Mouse (Mus musculus): ENCODE measurements around the gene Wwc1. TPM values are rescaled to one million over a fixed set of nuclear protein-coding genes. Genes with fewer than 3 reads are reported as not detected.
A peak's percentile ranks its signal among the peaks of the same experiment; 100 is the strongest.
"Not testable (repeated sequence)": the region's sequence is repeated elsewhere in the genome, so short reads cannot be mapped to it uniquely, and the experiment has no call there.

Gene Wwc1
- polyA plus RNA-seq, 1 experiment: 3.5 TPM

DNA sequence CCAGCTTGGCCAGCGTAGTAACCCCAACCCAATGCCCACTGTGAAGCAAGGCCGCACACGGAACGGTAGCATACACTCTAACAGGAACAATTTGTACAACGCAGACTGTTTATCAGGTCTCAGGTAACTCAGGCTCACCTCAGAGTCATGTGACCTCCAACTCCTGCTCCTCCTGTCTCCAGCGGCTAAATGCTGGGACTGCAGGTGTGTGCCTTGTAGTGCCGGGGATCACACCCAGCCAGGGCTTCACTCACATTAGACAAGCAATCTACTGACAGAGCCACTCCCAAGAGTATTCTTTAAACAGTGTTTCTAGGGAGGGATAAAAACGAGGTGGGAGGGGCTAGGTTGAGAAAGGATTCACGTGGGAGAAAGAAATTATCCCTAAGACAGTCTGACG is 168.9 kb downstream of the Wwc1 start:
- H3K36me3 ChIP-seq (ENCODE audit: control insufficient read depth, insufficient read depth, low read length): peaks cover 64% of the 10 kb centered on the region
- no peak for TF ChIP-seq CTCF (IDR thresholded peaks at IDR 0.05; ENCODE audit: borderline replicate concordance, control insufficient read depth, extremely low read depth, insufficient read depth, low read length, poor library complexity)
- no peak for TF ChIP-seq POLR2A (IDR thresholded peaks at IDR 0.05; ENCODE audit: control insufficient read depth, extremely low read depth, insufficient read depth, low read length, poor library complexity)
- DNase-seq: no peak
- WGBS: 95% methylated on average over 10 of the region's 10 CpGs
- no peaks in the 10 kb centered on the region for H3K4me1 ChIP-seq (replicated peaks; ENCODE audit: control insufficient read depth, insufficient read depth, low read length)
- no peak overlapping the region for H3K27ac ChIP-seq (ENCODE audit: control insufficient read depth, insufficient read depth, low read length)
- H3K27me3 ChIP-seq (ENCODE audit: control insufficient read depth, insufficient read depth, low read length): no peaks in the 10 kb centered on the region
- no peak overlapping the region for H3K4me3 ChIP-seq (ENCODE audit: control insufficient read depth, insufficient read depth, low read length)

DNA sequence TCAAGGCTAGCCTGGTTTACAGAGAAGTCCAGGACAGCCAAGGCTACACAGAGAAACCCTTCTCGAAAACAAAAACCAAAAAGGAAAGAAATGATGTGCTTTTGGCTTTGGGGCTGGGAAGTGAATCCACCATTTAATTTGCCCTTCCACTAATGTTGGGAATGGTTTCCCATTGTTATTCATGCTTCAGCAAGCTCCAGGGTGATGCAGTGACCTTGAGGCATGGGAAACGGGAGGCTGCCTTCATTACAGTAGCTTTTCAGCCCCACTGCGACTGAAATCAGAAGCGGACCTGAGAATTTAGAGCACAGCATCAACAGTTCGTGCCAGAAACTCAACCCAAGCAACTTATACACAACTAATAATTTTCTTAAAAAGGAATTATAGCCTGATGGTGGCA is 179.0 kb downstream of the Wwc1 start:
- no peak for DNase-seq
- no peak overlapping the region for H3K27ac ChIP-seq (ENCODE audit: control insufficient read depth, insufficient read depth, low read length)
- no peak overlapping the region for H3K4me3 ChIP-seq (ENCODE audit: control insufficient read depth, insufficient read depth, low read length)
- peaks cover 11% of the 10 kb centered on the region; the same call in 1 of the 2 replicates for H3K27me3 ChIP-seq (ENCODE audit: control insufficient read depth, insufficient read depth, low read length)
- WGBS: 85% methylated on average over 5 of the region's 5 CpGs
- H3K4me1 ChIP-seq (replicated peaks; ENCODE audit: control insufficient read depth, insufficient read depth, low read length): peaks cover 6% of the 10 kb centered on the region; the same call in 1 of the 2 replicates
- TF ChIP-seq CTCF (IDR thresholded peaks at IDR 0.05; ENCODE audit: borderline replicate concordance, control insufficient read depth, extremely low read depth, insufficient read depth, low read length, poor library complexity) (no peak), POLR2A (IDR thresholded peaks at IDR 0.05; ENCODE audit: control insufficient read depth, extremely low read depth, insufficient read depth, low read length, poor library complexity) (no peak)
- no peaks in the 10 kb centered on the region for H3K36me3 ChIP-seq (ENCODE audit: control insufficient read depth, insufficient read depth, low read length)

DNA sequence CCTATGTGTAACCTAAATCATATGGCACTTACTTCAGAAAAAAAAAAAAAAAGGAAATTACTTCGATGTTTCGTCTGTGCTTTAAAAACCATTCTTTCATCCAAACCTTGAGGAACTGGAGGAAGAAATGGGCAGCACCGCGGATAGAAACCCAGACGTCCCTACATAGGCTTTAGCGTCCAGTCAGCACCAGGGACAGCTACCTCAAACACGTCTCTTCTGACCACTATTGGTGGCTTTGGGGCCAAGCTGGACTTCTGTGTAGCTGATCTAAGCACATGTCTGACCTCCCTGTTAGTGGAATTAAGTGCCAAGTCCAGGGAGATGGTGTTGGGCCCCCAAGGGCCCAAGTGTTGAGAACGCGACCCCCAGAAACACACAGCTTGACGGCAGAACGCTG is 181.5 kb downstream of the Wwc1 start, which contains the start of gene Fbll1:
Fbll1 (minus strand) TSS at position 11 of the 400 bp plus-strand sequence.
- H3K4me3 ChIP-seq (ENCODE audit: control insufficient read depth, insufficient read depth, low read length): peak within 1 kb of the TSS; percentile 48
- 23% methylated on average over 11 of the region's 11 CpGs for WGBS
- peaks cover 6% of the 10 kb centered on the region; the same call in 1 of the 2 replicates for H3K4me1 ChIP-seq (replicated peaks; ENCODE audit: control insufficient read depth, insufficient read depth, low read length)
- no peak within 1 kb of the TSS for H3K27ac ChIP-seq (ENCODE audit: control insufficient read depth, insufficient read depth, low read length)
- H3K27me3 ChIP-seq (ENCODE audit: control insufficient read depth, insufficient read depth, low read length): peaks cover 11% of the 10 kb centered on the region; the same call in 1 of the 2 replicates
- DNase-seq: peak; percentile 4
- TF ChIP-seq POLR2A (IDR thresholded peaks at IDR 0.05; ENCODE audit: control insufficient read depth, extremely low read depth, insufficient read depth, low read length, poor library complexity) (no peak), CTCF (IDR thresholded peaks at IDR 0.05; ENCODE audit: borderline replicate concordance, control insufficient read depth, extremely low read depth, insufficient read depth, low read length, poor library complexity) (no peak)
- H3K36me3 ChIP-seq (ENCODE audit: control insufficient read depth, insufficient read depth, low read length): no peaks in the 10 kb centered on the region

DNA sequence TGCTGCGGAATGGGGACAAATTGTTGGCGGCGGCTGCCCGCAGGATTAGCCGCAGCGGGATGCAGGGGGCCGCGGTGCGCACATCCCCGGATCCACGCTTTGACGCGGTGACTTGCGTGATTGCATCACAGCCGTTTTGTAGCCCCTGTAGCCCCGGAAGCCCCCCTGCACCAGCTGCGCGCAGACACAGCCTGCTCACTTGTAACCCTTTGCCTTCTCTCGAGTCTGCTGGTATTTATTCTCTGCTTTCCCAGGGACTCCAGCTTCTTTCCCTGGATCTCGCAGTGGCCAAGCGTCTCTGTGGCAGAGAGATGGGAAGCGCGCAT is 181.9 kb downstream of the Wwc1 start:
- Histone ChIP-seq H3K27me3 (ENCODE audit: control insufficient read depth, insufficient read depth, low read length) (peaks cover 11% of the 10 kb centered on the region; the same call in 1 of the 2 replicates), H3K27ac (ENCODE audit: control insufficient read depth, insufficient read depth, low read length) (no peak overlapping the region), H3K4me3 (ENCODE audit: control insufficient read depth, insufficient read depth, low read length) (peak overlapping the region; percentile 48), H3K4me1 (replicated peaks; ENCODE audit: control insufficient read depth, insufficient read depth, low read length) (peaks cover 6% of the 10 kb centered on the region; the same call in 1 of the 2 replicates), H3K36me3 (ENCODE audit: control insufficient read depth, insufficient read depth, low read length) (no peaks in the 10 kb centered on the region)
- TF ChIP-seq CTCF (IDR thresholded peaks at IDR 0.05; ENCODE audit: borderline replicate concordance, control insufficient read depth, extremely low read depth, insufficient read depth, low read length, poor library complexity): no peak
- TF ChIP-seq POLR2A (IDR thresholded peaks at IDR 0.05; ENCODE audit: control insufficient read depth, extremely low read depth, insufficient read depth, low read length, poor library complexity): no peak
- 5% methylated on average over 23 of the region's 23 CpGs for WGBS
- peak; percentile 4 for DNase-seq

DNA sequence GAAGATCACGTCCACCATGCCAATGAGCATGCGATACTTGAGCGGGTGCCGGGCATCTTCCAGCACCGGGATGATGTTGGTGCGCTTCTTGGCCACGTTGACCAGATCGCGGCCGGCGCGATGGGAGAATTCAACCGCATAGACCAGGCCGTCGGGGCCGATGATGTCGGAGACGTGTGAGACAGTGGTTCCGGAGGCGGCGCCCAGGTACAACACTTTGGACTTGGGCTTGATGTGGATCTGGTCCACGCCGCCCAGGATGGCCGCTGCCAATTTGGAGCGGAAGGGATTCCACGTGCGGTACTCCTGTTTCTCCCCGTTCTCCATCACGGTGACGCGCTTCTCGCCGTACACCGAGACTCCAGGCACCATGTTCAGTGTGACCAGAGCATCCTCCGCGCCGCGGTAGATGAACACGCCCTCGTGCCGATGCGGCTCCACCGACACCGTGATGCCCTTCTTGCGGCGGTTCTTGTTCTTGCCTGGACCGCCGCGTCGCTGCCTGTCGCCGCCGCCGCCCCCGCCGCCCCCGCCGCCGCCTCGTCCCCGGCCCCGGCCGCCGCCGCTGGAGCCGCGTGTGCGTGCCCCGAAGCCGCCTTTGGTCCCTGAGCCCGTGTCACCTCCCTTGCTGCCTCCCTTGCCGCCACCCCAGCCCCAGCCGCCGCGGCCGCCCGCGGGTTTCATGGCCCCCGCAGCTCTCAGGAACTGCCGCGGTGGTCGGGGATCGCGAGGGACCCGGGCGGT is 182.4 kb downstream of the Wwc1 start:
- H3K4me1 ChIP-seq (replicated peaks; ENCODE audit: control insufficient read depth, insufficient read depth, low read length): peaks cover 6% of the 10 kb centered on the region; the same call in 1 of the 2 replicates
- TF ChIP-seq CTCF (IDR thresholded peaks at IDR 0.05; ENCODE audit: borderline replicate concordance, control insufficient read depth, extremely low read depth, insufficient read depth, low read length, poor library complexity): no peak
- no peak for TF ChIP-seq POLR2A (IDR thresholded peaks at IDR 0.05; ENCODE audit: control insufficient read depth, extremely low read depth, insufficient read depth, low read length, poor library complexity)
- peak overlapping the region; percentile 48 for H3K4me3 ChIP-seq (ENCODE audit: control insufficient read depth, insufficient read depth, low read length)
- no peak for DNase-seq
- H3K27me3 ChIP-seq (ENCODE audit: control insufficient read depth, insufficient read depth, low read length): peaks cover 11% of the 10 kb centered on the region; the same call in 1 of the 2 replicates
- H3K27ac ChIP-seq (ENCODE audit: control insufficient read depth, insufficient read depth, low read length): no peak overlapping the region
- 9% methylated on average over 86 of the region's 86 CpGs for WGBS
- H3K36me3 ChIP-seq (ENCODE audit: control insufficient read depth, insufficient read depth, low read length): no peaks in the 10 kb centered on the region

DNA sequence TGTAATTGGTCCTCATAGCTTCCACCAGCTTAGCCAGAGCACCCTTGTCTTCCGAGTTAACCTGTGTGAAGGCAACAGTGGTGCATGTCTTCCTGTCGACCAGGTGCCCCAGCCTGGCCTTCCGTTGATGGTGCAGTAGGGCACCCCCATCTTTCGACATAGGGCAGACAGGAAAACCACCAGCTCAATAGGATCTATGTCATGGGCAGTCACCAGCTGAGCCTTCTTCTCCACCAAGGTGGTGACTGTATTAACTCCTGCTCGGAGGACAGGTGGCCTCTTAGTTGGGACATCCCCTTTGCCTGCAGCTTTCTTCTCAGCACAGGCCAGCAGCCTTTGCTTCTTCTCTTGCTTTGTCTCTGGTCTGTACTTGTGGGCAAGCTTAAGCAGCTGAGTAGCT is 187.5 kb downstream of the Wwc1 start:
- H3K36me3 ChIP-seq (ENCODE audit: control insufficient read depth, insufficient read depth, low read length); H3K27me3 ChIP-seq (ENCODE audit: control insufficient read depth, insufficient read depth, low read length); H3K4me3 ChIP-seq (ENCODE audit: control insufficient read depth, insufficient read depth, low read length); H3K27ac ChIP-seq (ENCODE audit: control insufficient read depth, insufficient read depth, low read length); H3K4me1 ChIP-seq (replicated peaks; ENCODE audit: control insufficient read depth, insufficient read depth, low read length); DNase-seq: not testable (repeated sequence)
- 57% methylated on average over 5 of the region's 5 CpGs for WGBS

DNA sequence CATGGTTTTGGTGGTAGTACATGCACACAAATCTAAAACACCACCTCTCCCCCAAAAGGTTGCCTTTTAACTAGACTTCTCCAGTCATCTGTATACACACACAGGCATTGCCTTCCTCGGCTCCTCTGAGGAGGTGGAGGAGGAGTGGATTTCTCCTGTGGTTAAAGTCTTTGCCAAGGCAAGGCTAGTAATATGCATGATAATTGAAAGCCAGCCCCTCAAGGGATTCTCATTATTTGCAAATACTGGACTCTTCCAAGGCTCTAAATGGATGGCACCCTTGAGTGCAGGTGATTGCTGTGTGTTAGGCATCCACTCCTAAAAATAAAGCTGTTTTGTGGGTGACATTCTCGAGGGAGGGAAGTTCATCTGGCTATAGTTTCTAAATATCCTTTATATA is 191.9 kb downstream of the Wwc1 start:
- 88% methylated on average over 2 of the region's 2 CpGs for WGBS
- Histone ChIP-seq H3K36me3 (ENCODE audit: control insufficient read depth, insufficient read depth, low read length) (peaks cover 23% of the 10 kb centered on the region), H3K4me1 (replicated peaks; ENCODE audit: control insufficient read depth, insufficient read depth, low read length) (no peaks in the 10 kb centered on the region), H3K4me3 (ENCODE audit: control insufficient read depth, insufficient read depth, low read length) (no peak overlapping the region), H3K27me3 (ENCODE audit: control insufficient read depth, insufficient read depth, low read length) (no peaks in the 10 kb centered on the region), H3K27ac (ENCODE audit: control insufficient read depth, insufficient read depth, low read length) (no peak overlapping the region)
- TF ChIP-seq POLR2A (IDR thresholded peaks at IDR 0.05; ENCODE audit: control insufficient read depth, extremely low read depth, insufficient read depth, low read length, poor library complexity) (no peak), CTCF (IDR thresholded peaks at IDR 0.05; ENCODE audit: borderline replicate concordance, control insufficient read depth, extremely low read depth, insufficient read depth, low read length, poor library complexity) (no peak)
- DNase-seq: no peak

Other genes with a start within 250 kb of the Wwc1 start
- 8.7 and 9.5 TPM in 2 replicates for gene Pank3, start 211.0 kb downstream of the Wwc1 start, polyA plus RNA-seq (2012; rRNA removed)
- 0.11 and 0.15 TPM in 2 replicates for gene Fbll1, start 181.6 kb downstream of the Wwc1 start, polyA plus RNA-seq (2012; rRNA removed)
- gene Rars, start 146.0 kb downstream of the Wwc1 start, polyA plus RNA-seq (2012; rRNA removed): 15.8 and 16.2 TPM in 2 replicates